Mouse (Mus musculus) liver, embryonic 13.5 days (tissue): Measurements from ENCODE around the gene Pgc. TPM values are rescaled to one million over a fixed set of nuclear protein-coding genes. Genes with fewer than 3 reads are reported as not detected.

Experiments used
- ATAC-seq: fragments of 200-750 bp; cut with Nextera tagmentation; 2 replicates; pipeline ENCODE4 v1.8.0; 2017; ENCODE audit warnings: low read depth, mild to moderate bottlenecking, moderate number of reproducible peaks, moderate library complexity
- DNase-seq: peaks from one replicate; pipeline ENCODE4 v3.0.0; 2022
- H3K27ac ChIP-seq: fragments of 300-500 bp; sonication (generic); 2 replicates; pipeline ENCODE4 v1.5.1; 2015; ENCODE audit warnings: moderate library complexity, mild to moderate bottlenecking, inconsistent platforms
- H3K27me3 ChIP-seq: fragments of 300-500 bp; sonication (generic); 2 replicates; pipeline ENCODE4 v1.6.1; 2015; ENCODE audit warnings: mild to moderate bottlenecking, inconsistent platforms
- H3K36me3 ChIP-seq: fragments of 300-500 bp; sonication (generic); 2 replicates; pipeline ENCODE4 v1.6.1; 2015; ENCODE audit warnings: mild to moderate bottlenecking, inconsistent platforms
- H3K4me1 ChIP-seq: fragments of 300-500 bp; sonication (generic); replicated peaks from 2 replicates; pipeline ENCODE4 v1.6.1; 2015; ENCODE audit warnings: inconsistent platforms
- H3K4me2 ChIP-seq: fragments of 300-500 bp; sonication (generic); 2 replicates; pipeline ENCODE4 v1.6.1; 2015; ENCODE audit warnings: inconsistent platforms, mild to moderate bottlenecking, moderate library complexity
- H3K4me3 ChIP-seq: fragments of 300-500 bp; sonication (generic); replicated peaks from 2 replicates; pipeline ENCODE4 v1.5.1; 2015; ENCODE audit warnings: mild to moderate bottlenecking, inconsistent platforms
- H3K9ac ChIP-seq: fragments of 300-500 bp; sonication (generic); 2 replicates; pipeline ENCODE4 v1.6.1; 2015; ENCODE audit warnings: mild to moderate bottlenecking, inconsistent platforms
- H3K9me3 ChIP-seq: fragments of 300-500 bp; sonication (generic); replicated peaks from 2 replicates; pipeline ENCODE4 v1.6.1; 2016; ENCODE audit warnings: inconsistent platforms
- WGBS: fragments of 180-500 bp; shearing (Covaris S2); methylation state at CpG from one replicate; pipeline ENCODE4 v1.1.7; 2015; ENCODE audit not compliant: insufficient replicate concordance; 5-methylcytosine and 5-hydroxymethylcytosine counted together
- polyA plus RNA-seq: library from polyadenylated mRNA; unstranded; fragments of >200 nt; fragmentation: Nextera tagmentation; extraction: Ambion mirVana; gene quantifications from 2 replicates; pipeline ENCODE4 v1.2.1, GENCODE M21; 2015

Gene Pgc
- polyA plus RNA-seq, 1 experiment from 2014 or later = not detected

DNA sequence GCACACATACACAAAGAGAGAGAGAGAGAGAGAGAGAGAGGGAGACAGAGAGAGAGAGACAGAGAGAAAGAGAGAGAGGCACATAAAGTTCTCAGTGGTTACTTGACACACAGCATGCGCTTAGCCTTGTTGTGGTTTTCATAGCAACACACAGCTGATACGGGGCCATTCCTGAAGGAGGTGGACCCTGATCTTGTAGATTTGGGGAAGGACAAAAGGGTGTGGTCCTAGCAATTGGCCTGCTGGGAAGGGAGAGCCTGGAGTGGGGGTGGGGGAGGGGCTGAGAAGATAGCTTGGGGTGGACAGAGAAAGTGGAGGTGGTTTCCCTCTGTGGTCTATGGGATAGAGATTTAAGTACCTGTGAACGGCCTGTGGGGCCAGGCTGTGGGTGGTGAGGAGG lies 16.6 kb upstream of the Pgc start:
- Histone ChIP-seq H3K9ac (no peak overlapping the region), H3K4me3 (no peak overlapping the region), H3K4me2 (no peak overlapping the region), H3K27ac (no peak overlapping the region), H3K36me3 (no peaks in the 10 kb centered on the region), H3K27me3 (peaks cover 34% of the 10 kb centered on the region), H3K9me3 (no peaks in the 10 kb centered on the region), H3K4me1 (peaks cover 7% of the 10 kb centered on the region)
- WGBS = 33% methylated on average over 3 of the region's 3 CpGs
- ATAC-seq (no peak), DNase-seq (no peak)

- H3K4me2 ChIP-seq = no peak overlapping the region
- WGBS = 34% methylated on average over 6 of the region's 6 CpGs
- ATAC-seq (peak; percentile 35), DNase-seq (no peak)
- no peak overlapping the region for H3K4me3 ChIP-seq
- H3K9ac ChIP-seq = no peak overlapping the region
- peaks cover 19% of the 10 kb centered on the region for H3K27me3 ChIP-seq
- H3K36me3 ChIP-seq = no peaks in the 10 kb centered on the region
- peaks cover 7% of the 10 kb centered on the region for H3K4me1 ChIP-seq
- H3K27ac ChIP-seq = no peak overlapping the region
- no peaks in the 10 kb centered on the region for H3K9me3 ChIP-seq
These were observed 14.8 kb upstream of the Pgc start for GRCm38 (mm10) chr17:47711883-47712282.

DNA sequence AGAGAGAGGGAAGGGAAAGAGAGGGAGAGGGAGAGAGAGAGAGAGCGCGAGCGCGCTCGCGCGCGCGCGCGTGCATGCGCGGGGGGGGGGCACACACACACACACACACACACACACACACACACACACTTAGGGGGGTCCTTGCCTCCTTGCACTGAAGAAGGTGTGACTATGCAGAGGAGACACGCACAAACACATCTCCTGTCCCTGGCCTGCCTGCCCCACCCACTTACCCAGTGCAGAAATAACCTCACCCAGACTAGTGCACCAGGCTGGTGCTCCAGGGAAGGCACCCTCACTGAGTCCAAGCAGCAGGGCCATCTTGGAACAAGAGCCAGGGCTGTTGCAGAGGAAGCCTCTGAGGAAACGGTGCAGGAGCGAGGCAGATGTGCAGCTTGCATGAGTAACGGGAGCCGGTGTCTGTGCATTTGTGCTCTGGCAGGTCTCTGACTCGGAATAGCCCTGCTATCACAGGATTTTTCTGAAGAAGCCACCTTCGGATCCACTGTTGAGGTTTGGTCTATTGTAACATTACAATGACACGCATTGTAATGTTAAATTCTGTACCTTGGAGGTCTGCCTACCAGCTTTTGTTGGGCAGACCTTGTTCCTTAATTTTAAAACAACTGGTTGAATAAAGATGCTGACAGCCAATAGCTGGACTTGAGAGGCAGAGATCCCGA lies 13.6 kb upstream of the Pgc start:
- no peak overlapping the region for H3K27ac ChIP-seq
- DNase-seq (no peak), ATAC-seq (no peak)
- peaks cover 7% of the 10 kb centered on the region for H3K4me1 ChIP-seq
- H3K9me3 ChIP-seq = no peaks in the 10 kb centered on the region
- 50% methylated on average over 17 of the region's 22 CpGs for WGBS
- H3K9ac ChIP-seq = no peak overlapping the region
- H3K36me3 ChIP-seq = no peaks in the 10 kb centered on the region
- no peak overlapping the region for H3K4me3 ChIP-seq
- no peak overlapping the region for H3K4me2 ChIP-seq
- H3K27me3 ChIP-seq = peaks cover 9% of the 10 kb centered on the region; the same call in 1 of the 2 replicates

DNA sequence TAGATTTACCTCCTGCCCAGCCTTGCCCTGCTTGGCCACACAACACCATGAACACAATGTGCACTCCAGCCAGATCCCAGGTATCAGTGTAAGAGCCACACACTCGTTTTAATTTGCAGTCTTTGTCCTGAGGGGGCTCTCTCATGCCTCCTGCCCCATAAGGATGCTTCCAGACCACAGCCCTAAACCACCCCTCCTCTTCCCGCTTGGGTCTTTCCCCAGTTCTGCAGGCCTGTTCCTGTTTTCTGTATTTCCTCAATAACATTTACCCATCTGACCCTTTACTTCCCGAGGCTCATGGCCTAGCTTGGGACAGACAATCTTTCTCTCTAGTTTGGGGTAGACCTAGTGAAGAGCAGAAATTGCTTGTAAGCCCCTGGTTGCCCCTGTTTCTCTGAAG lies 11.6 kb upstream of the Pgc start:
- H3K9ac ChIP-seq = no peak overlapping the region
- DNase-seq (no peak), ATAC-seq (no peak)
- no peak overlapping the region for H3K27ac ChIP-seq
- H3K9me3 ChIP-seq = no peaks in the 10 kb centered on the region
- H3K4me1 ChIP-seq = peaks cover 5% of the 10 kb centered on the region
- no peak overlapping the region for H3K4me3 ChIP-seq
- 24% methylated on average over 3 of the region's 3 CpGs for WGBS
- H3K27me3 ChIP-seq = 0 out of 2 replicates have a peak, but pooled peaks cover 5% of the 10 kb centered on the region
- no peaks in the 10 kb centered on the region for H3K36me3 ChIP-seq
- no peak overlapping the region for H3K4me2 ChIP-seq

DNA sequence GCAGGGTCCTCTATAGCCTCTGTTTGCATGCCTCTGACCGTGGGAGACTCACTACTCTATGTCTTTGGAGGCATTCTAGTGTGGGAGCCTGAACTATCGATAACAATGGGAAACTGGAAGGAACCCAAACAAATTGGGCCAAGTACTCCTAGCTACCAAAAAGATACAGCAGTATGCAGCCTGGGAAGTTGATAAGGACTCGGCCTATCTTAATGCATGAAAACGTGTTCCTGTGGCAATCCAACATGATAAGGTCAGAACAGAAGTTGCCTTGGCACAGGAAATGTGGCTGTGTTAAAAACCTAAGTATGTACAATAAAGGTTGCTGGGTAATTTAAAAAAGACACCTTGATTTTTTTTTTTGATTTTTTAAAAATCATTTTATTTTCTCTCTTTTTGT lies 5.5 kb upstream of the Pgc start:
- peaks cover 8% of the 10 kb centered on the region; the same call in 1 of the 2 replicates for H3K27me3 ChIP-seq
- 32% methylated on average over 4 of the region's 4 CpGs for WGBS
- H3K36me3 ChIP-seq = no peaks in the 10 kb centered on the region
- no peak overlapping the region for H3K27ac ChIP-seq
- H3K4me3 ChIP-seq = no peak overlapping the region
- no peak for ATAC-seq
- no peaks in the 10 kb centered on the region for H3K9me3 ChIP-seq
- no peak for DNase-seq
- no peaks in the 10 kb centered on the region for H3K4me1 ChIP-seq
- no peak overlapping the region for H3K4me2 ChIP-seq
- no peak overlapping the region for H3K9ac ChIP-seq

- H3K4me3 ChIP-seq = no peak overlapping the region
- no peak for DNase-seq
- H3K36me3 ChIP-seq = no peaks in the 10 kb centered on the region
- H3K4me2 ChIP-seq = no peak overlapping the region
- H3K27me3 ChIP-seq = peaks cover 14% of the 10 kb centered on the region
- H3K27ac ChIP-seq = no peak overlapping the region
- ATAC-seq = no peak
- H3K4me1 ChIP-seq = no peaks in the 10 kb centered on the region
- H3K9ac ChIP-seq = no peak overlapping the region
- H3K9me3 ChIP-seq = no peaks in the 10 kb centered on the region
- 54% methylated on average over 24 of the region's 24 CpGs for WGBS
These were observed 4.3 kb downstream of the Pgc start for GRCm38 (mm10) chr17:47730633-47731575.

- ATAC-seq (no peak), DNase-seq (no peak)
- WGBS = 68% methylated on average over 14 of the region's 14 CpGs
- peaks cover 36% of the 10 kb centered on the region for H3K27me3 ChIP-seq
- H3K4me3 ChIP-seq = no peak overlapping the region
- H3K4me1 ChIP-seq = peaks cover 29% of the 10 kb centered on the region
- H3K27ac ChIP-seq = no peak overlapping the region
- no peaks in the 10 kb centered on the region for H3K9me3 ChIP-seq
- H3K4me2 ChIP-seq = no peak overlapping the region
- H3K36me3 ChIP-seq = no peaks in the 10 kb centered on the region
- no peak overlapping the region for H3K9ac ChIP-seq
These were observed 9.0 kb downstream of the Pgc start for GRCm38 (mm10) chr17:47735553-47736100.

DNA sequence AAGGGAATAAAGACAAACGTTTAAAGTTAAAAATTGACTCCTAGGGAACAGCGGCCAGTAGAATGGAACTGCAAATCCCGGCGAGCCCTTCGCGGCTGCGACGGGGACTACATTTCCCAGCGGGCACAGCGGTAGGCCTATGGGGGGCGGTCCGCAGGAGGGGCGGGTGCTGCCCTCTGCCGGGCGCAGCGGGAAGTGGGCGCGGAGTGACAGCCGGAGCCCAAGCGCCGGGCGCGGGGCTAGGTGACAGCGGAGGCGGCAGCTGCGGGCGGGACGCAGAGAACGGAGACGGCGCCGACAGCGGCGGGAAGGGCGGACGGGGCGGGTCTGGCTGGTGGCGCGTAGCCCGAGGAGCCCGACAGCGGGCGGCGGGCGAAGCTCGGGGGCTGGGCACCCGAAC lies 10.2 kb downstream of the Pgc start, which contains the start of gene Tfeb:
TSS of gene Tfeb (plus strand) at position 175 of the 400 bp plus-strand sequence.
- Histone ChIP-seq H3K4me1 (peaks cover 40% of the 10 kb centered on the region), H3K9ac (peak within 1 kb of the TSS; percentile 77), H3K36me3 (no peaks in the 10 kb centered on the region), H3K27ac (peak within 1 kb of the TSS; percentile 79), H3K4me3 (peak within 1 kb of the TSS; percentile 70), H3K9me3 (no peaks in the 10 kb centered on the region), H3K27me3 (peaks cover 33% of the 10 kb centered on the region), H3K4me2 (peak within 1 kb of the TSS; percentile 99)
- DNase-seq (peak; percentile 93), ATAC-seq (peak; percentile 80)
- under 1% methylated on average over 47 of the region's 47 CpGs for WGBS

DNA sequence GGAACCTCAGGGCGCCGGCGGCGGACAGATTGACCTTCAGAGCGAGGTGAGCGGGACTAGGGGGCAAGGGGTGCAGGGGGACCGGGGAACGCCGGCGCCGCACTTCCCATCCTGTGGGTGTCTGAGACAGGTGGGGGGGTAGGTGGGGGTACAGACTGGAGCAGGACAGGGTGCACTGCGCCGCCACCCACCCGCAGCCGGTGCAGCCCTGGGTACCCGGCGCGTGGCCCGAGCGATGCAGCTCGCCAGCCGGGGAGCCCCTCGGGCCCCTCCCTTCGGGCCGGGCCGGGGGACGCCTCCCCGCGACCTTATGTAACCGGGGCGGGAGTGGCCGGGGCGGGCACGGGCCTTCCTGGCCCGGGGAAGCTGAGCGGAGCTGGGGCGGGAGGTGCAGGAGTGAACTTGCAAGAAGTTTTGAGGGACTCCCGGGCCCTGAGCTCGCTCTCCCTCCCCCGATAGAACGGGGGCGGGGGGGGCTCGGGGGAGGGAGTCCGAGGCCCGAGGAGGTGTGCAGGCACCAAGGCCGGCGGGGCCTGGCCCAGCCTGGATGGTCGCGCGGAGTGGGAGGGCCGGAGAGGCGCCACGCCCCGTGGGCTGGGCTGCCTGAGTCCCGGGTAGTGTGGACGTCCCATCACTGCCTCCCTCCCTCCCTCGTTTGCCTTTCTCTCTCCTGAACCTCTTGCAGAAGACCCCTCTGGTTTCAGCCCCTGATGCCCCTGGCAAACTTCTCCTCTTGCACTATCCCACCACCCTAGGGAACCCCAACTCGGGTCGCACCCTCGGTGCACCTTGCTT lies 10.8 kb downstream of the Pgc start:
- WGBS = under 1% methylated on average over 49 of the region's 60 CpGs
- peaks cover 29% of the 10 kb centered on the region for H3K27me3 ChIP-seq
- peak overlapping the region; percentile 70 for H3K4me3 ChIP-seq
- peak overlapping the region; percentile 77 for H3K9ac ChIP-seq
- DNase-seq (peak; percentile 70), ATAC-seq (peak; percentile 76)
- no peaks in the 10 kb centered on the region for H3K36me3 ChIP-seq
- H3K4me1 ChIP-seq = peaks cover 44% of the 10 kb centered on the region
- peak overlapping the region; percentile 79 for H3K27ac ChIP-seq
- no peaks in the 10 kb centered on the region for H3K9me3 ChIP-seq
- H3K4me2 ChIP-seq = peak overlapping the region; percentile 99

DNA sequence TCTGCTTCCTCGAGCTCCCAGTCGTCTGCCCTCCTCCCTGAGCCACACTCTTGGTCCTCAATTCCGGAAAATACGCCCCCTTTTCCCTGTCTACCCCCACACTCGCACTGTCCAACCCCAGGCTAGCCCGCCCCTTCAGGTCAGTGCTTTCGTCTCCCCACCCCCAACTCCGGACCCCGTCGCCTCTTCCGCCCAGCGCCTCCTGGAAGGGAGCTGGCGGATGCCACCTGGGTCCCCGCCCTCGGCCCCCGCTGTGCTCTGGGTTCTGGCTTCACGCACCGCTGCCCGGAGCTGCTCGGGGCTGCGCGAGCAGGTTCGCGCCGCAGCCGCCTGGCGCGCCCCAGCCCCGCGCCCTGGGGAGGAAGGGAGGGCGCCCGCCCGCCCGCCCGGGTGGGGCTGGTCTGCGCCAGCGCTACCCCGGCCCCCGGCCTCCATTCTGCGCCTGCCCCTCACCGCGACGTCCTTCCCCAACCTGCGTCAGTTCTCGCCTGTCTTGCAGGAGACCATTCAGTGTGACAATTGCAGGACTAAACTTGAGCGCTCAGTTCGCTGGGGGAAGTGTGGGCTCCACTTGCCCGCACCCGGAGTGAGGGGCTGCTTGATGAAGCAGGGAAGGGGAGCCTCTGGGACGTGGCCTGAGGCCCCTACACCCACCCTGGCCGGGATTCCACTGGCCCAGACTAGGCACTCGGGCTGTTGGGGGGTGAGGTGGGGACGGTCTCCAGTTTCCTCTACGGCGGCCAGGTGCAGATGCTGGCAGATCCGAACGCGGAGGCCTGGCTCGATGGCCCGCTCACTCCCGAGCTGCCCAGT lies 11.6 kb downstream of the Pgc start:
- Histone ChIP-seq H3K9ac (peak overlapping the region; percentile 77), H3K4me2 (peak overlapping the region; percentile 99), H3K4me1 (peaks cover 52% of the 10 kb centered on the region), H3K27ac (peak overlapping the region; percentile 43), H3K9me3 (no peaks in the 10 kb centered on the region), H3K27me3 (peaks cover 25% of the 10 kb centered on the region), H3K4me3 (peak overlapping the region; percentile 70), H3K36me3 (no peaks in the 10 kb centered on the region)
- no peak for DNase-seq
- WGBS = 2% methylated on average over 56 of the region's 61 CpGs
- ATAC-seq = peak; percentile 22
